Mouse (Mus musculus) limb, embryonic 10.5 days (tissue): ENCODE measurements around the gene Ccdc85b. TPM values are rescaled to one million over a fixed set of nuclear protein-coding genes. Genes with fewer than 3 reads are reported as not detected.
"Not testable (repeated sequence)": the region's sequence is repeated elsewhere in the genome, so short reads cannot be mapped to it uniquely, and the experiment has no call there.

Experiments used
- DNase-seq: peaks from one replicate; pipeline ENCODE4 v3.0.0-alpha.2; 2017; ENCODE audit warnings: low spot score
- H3K27ac ChIP-seq: fragments of 300-500 bp; sonication (generic); 2 replicates; pipeline ENCODE4 v1.5.1; 2016; ENCODE audit warnings: mild to moderate bottlenecking
- H3K27me3 ChIP-seq: fragments of 300-500 bp; sonication (generic); 2 replicates; pipeline ENCODE4 v1.6.1; 2016; ENCODE audit warnings: low read depth, mild to moderate bottlenecking; ENCODE audit not compliant: poor library complexity, severe bottlenecking
- H3K36me3 ChIP-seq: fragments of 300-500 bp; sonication (generic); 2 replicates; pipeline ENCODE4 v1.6.1; 2016; ENCODE audit warnings: mild to moderate bottlenecking, moderate library complexity
- H3K4me1 ChIP-seq: fragments of 300-500 bp; sonication (generic); 2 replicates; pipeline ENCODE4 v1.6.1; 2016
- H3K4me3 ChIP-seq: fragments of 300-500 bp; sonication (generic); 2 replicates; pipeline ENCODE4 v1.5.1; 2016; ENCODE audit warnings: mild to moderate bottlenecking, moderate library complexity
- H3K9me3 ChIP-seq: fragments of 300-500 bp; sonication (generic); replicated peaks from 2 replicates; pipeline ENCODE4 v1.6.1; 2016; ENCODE audit warnings: mild to moderate bottlenecking
- WGBS: fragments of 180-500 bp; shearing (Covaris S2); methylation state at CpG from one replicate; pipeline ENCODE4 v1.1.7; 2016; 5-methylcytosine and 5-hydroxymethylcytosine counted together
- polyA plus RNA-seq: library from polyadenylated mRNA; unstranded; fragments of >200 nt; fragmentation: Nextera tagmentation; extraction: Ambion mirVana; gene quantifications from 2 replicates; pipeline ENCODE4 v1.2.1, GENCODE M21; 2016

The Ccdc85b gene
- 8.9 and 9.7 TPM in 2 replicates for polyA plus RNA-seq

- Histone ChIP-seq H3K27me3 (peaks cover 11% of the 10 kb centered on the region), H3K4me3 (peak within 1 kb of the TSS; percentile 79), H3K4me1 (peaks cover 52% of the 10 kb centered on the region), H3K9me3 (no peaks in the 10 kb centered on the region), H3K27ac (peak within 1 kb of the TSS; percentile 95), H3K36me3 (peaks cover 42% of the 10 kb centered on the region)
- no peak for DNase-seq
- WGBS, result 18% methylated on average over 14 of the region's 14 CpGs
These were observed at the start of gene Ccdc85b for GRCm38 (mm10) chr19:5457746-5458442. TSS of gene Ccdc85b (minus strand) at chr19:5457894.

- H3K36me3 ChIP-seq, result peaks cover under 1% of the 10 kb centered on the region; the same call in 1 of the 2 replicates
- 44% methylated on average over 17 of the region's 17 CpGs for WGBS
- H3K27me3 ChIP-seq, result no peaks in the 10 kb centered on the region
- H3K9me3 ChIP-seq, result no peaks in the 10 kb centered on the region
- H3K4me3 ChIP-seq, result no peak within 1 kb of the TSS
- H3K27ac ChIP-seq, result no peak within 1 kb of the TSS
- H3K4me1 ChIP-seq, result peaks cover 3% of the 10 kb centered on the region; the same call in 1 of the 2 replicates
- no peak for DNase-seq
These were observed 46.0 kb upstream of the Ccdc85b start, which contains the start of gene 1700020D05Rik for GRCm38 (mm10) chr19:5503687-5504086. TSS of gene 1700020D05Rik (minus strand) at chr19:5503787.

- H3K27me3 ChIP-seq, result no peaks in the 10 kb centered on the region
- no peaks in the 10 kb centered on the region for H3K4me1 ChIP-seq
- H3K9me3 ChIP-seq, result no peaks in the 10 kb centered on the region
- no peak overlapping the region for H3K4me3 ChIP-seq
- DNase-seq, result no peak
- peaks cover 33% of the 10 kb centered on the region for H3K36me3 ChIP-seq
- WGBS, result 88% methylated on average over 2 of the region's 2 CpGs
- no peak overlapping the region for H3K27ac ChIP-seq
These were observed 42.7 kb upstream of the Ccdc85b start for GRCm38 (mm10) chr19:5500330-5500875.

- DNase-seq, result no peak
- Histone ChIP-seq H3K36me3 (peaks cover 70% of the 10 kb centered on the region), H3K9me3 (no peaks in the 10 kb centered on the region), H3K27ac (no peak overlapping the region), H3K4me3 (no peak overlapping the region), H3K4me1 (peaks cover 9% of the 10 kb centered on the region; the same call in 1 of the 2 replicates), H3K27me3 (no peaks in the 10 kb centered on the region)
- 87% methylated on average over 16 of the region's 16 CpGs for WGBS
These were observed 38.3 kb upstream of the Ccdc85b start for GRCm38 (mm10) chr19:5496052-5496370.

GRCm38 (mm10) chr19:5495353-5496051 is 37.8 kb upstream of the Ccdc85b start:
- WGBS, result 85% methylated on average over 12 of the region's 12 CpGs
- no peaks in the 10 kb centered on the region for H3K27me3 ChIP-seq
- DNase-seq, result no peak
- H3K36me3 ChIP-seq, result peaks cover 70% of the 10 kb centered on the region
- H3K9me3 ChIP-seq, result no peaks in the 10 kb centered on the region
- peaks cover 9% of the 10 kb centered on the region; the same call in 1 of the 2 replicates for H3K4me1 ChIP-seq
- H3K27ac ChIP-seq, result no peak overlapping the region
- no peak overlapping the region for H3K4me3 ChIP-seq

- DNase-seq, result no peak
- Histone ChIP-seq H3K27ac (no peak overlapping the region), H3K36me3 (peaks cover 70% of the 10 kb centered on the region), H3K27me3 (no peaks in the 10 kb centered on the region), H3K9me3 (no peaks in the 10 kb centered on the region), H3K4me3 (no peak overlapping the region), H3K4me1 (peaks cover 16% of the 10 kb centered on the region)
- 90% methylated on average over 3 of the region's 3 CpGs for WGBS
These were observed 36.6 kb upstream of the Ccdc85b start for GRCm38 (mm10) chr19:5494314-5494713.

- H3K36me3 ChIP-seq, result peaks cover 66% of the 10 kb centered on the region
- 68% methylated on average over 9 of the region's 9 CpGs for whole genome bisulfite sequencing
These were observed 35.6 kb upstream of the Ccdc85b start for GRCm38 (mm10) chr19:5493301-5493721.

GRCm38 (mm10) chr19:5492641-5493040 is 34.9 kb upstream of the Ccdc85b start:
- Histone ChIP-seq H3K4me1 (peaks cover 28% of the 10 kb centered on the region), H3K4me3 (no peak overlapping the region), H3K27me3 (no peaks in the 10 kb centered on the region), H3K9me3 (no peaks in the 10 kb centered on the region), H3K27ac (no peak overlapping the region), H3K36me3 (peaks cover 59% of the 10 kb centered on the region)
- DNase-seq, result no peak
- 88% methylated on average over 4 of the region's 4 CpGs for WGBS

More at GRCm38 (mm10) chr19:5493301-5493721, 35.6 kb upstream of the Ccdc85b start:
- not testable (repeated sequence) for H3K4me3 ChIP-seq, DNase-seq, H3K9me3 ChIP-seq, H3K27me3 ChIP-seq, H3K27ac ChIP-seq
- H3K4me1 ChIP-seq, result peaks cover 25% of the 10 kb centered on the region

- H3K27me3 ChIP-seq, result no peaks in the 10 kb centered on the region
- WGBS, result under 1% methylated on average over 59 of the region's 59 CpGs
- peak overlapping the region; percentile 97 for H3K4me3 ChIP-seq
- peaks cover 43% of the 10 kb centered on the region for H3K4me1 ChIP-seq
- DNase-seq, result peak; percentile 83
- no peaks in the 10 kb centered on the region for H3K9me3 ChIP-seq
- peaks cover 51% of the 10 kb centered on the region for H3K36me3 ChIP-seq
- peak overlapping the region; percentile 97 for H3K27ac ChIP-seq
These were observed 33.4 kb upstream of the Ccdc85b start for GRCm38 (mm10) chr19:5490898-5491708.

GRCm38 (mm10) chr19:5490313-5490897 is 32.7 kb upstream of the Ccdc85b start, which contains the start of gene Cfl1:
TSS of gene Cfl1 (plus strand) at chr19:5490455.
- H3K4me3 ChIP-seq, result peak within 1 kb of the TSS; percentile 97
- WGBS, result under 1% methylated on average over 62 of the region's 62 CpGs
- DNase-seq, result peak; percentile 97
- peaks cover 43% of the 10 kb centered on the region for H3K4me1 ChIP-seq
- H3K27ac ChIP-seq, result peak within 1 kb of the TSS; percentile 97
- H3K27me3 ChIP-seq, result no peaks in the 10 kb centered on the region
- no peaks in the 10 kb centered on the region for H3K9me3 ChIP-seq
- peaks cover 51% of the 10 kb centered on the region for H3K36me3 ChIP-seq

- Histone ChIP-seq H3K36me3 (peaks cover 53% of the 10 kb centered on the region), H3K4me1 (peaks cover 43% of the 10 kb centered on the region)
- H3K27me3 ChIP-seq, result not testable (repeated sequence)
These were observed 32.0 kb upstream of the Ccdc85b start for GRCm38 (mm10) chr19:5489721-5490120.

More at GRCm38 (mm10) chr19:5489721-5490120, 32.0 kb upstream of the Ccdc85b start:
- DNase-seq, H3K9me3 ChIP-seq: not testable (repeated sequence)
- Histone ChIP-seq H3K27ac (peak overlapping the region; percentile 97), H3K4me3 (peak overlapping the region; percentile 97)
- WGBS, result 57% methylated on average over 10 of the region's 10 CpGs
